Mouse (Mus musculus): ENCODE measurements around the gene Znrf3.

- TF ChIP-seq POLR2A (IDR thresholded peaks at IDR 0.05; ENCODE audit: control insufficient read depth, low read depth, low read length), result no peak
- no peak for TF ChIP-seq CTCF (IDR thresholded peaks at IDR 0.05; ENCODE audit: control insufficient read depth, insufficient read depth, insufficient replicate concordance, low read depth, low read length)
These were observed 107.8 kb downstream of the Znrf3 start for GRCm38 (mm10) chr11:5336852-5337251.
